Mouse (Mus musculus) liver, embryonic 11.5 days (tissue): Measurements from ENCODE around the gene Mrps10. TPM values are rescaled to one million over a fixed set of nuclear protein-coding genes. Genes with fewer than 3 reads are reported as not detected.
"Not testable (repeated sequence)": the region's sequence is repeated elsewhere in the genome, so short reads cannot be mapped to it uniquely, and the experiment has no call there.

ENCODE experiments used
- ATAC-seq: fragments of 200-750 bp; cut with Nextera tagmentation; replicated peaks from 2 replicates; pipeline ENCODE4 v1.8.0; 2017; ENCODE audit warnings: moderate number of reproducible peaks, mild to moderate bottlenecking, moderate TSS enrichment, moderate library complexity; ENCODE audit not compliant: low FRiP score
- DNase-seq: peaks from one replicate; pipeline ENCODE4 v3.0.0-alpha.2; 2017; ENCODE audit warnings: low spot score
- H3K27ac ChIP-seq: fragments of 300-500 bp; sonication (generic); 2 replicates; pipeline ENCODE4 v1.5.1; 2014; ENCODE audit warnings: mild to moderate bottlenecking, low read depth, low read length, control low read depth
- H3K27me3 ChIP-seq: fragments of 300-500 bp; sonication (generic); replicated peaks from 2 replicates; pipeline ENCODE4 v1.6.1; 2014; ENCODE audit warnings: low read length, mixed read lengths; ENCODE audit not compliant: control insufficient read depth, insufficient read depth
- H3K36me3 ChIP-seq: fragments of 300-500 bp; sonication (generic); 2 replicates; pipeline ENCODE4 v1.6.1; 2014; ENCODE audit warnings: mild to moderate bottlenecking, low read length, moderate library complexity, mixed read lengths; ENCODE audit not compliant: control insufficient read depth, insufficient read depth
- H3K4me1 ChIP-seq: fragments of 300-500 bp; sonication (generic); replicated peaks from 2 replicates; pipeline ENCODE4 v1.6.1; 2014; ENCODE audit warnings: low read length, mixed read lengths; ENCODE audit not compliant: control insufficient read depth, insufficient read depth
- H3K4me2 ChIP-seq: fragments of 300-500 bp; sonication (generic); 2 replicates; pipeline ENCODE4 v1.6.1; 2014; ENCODE audit warnings: mild to moderate bottlenecking, control low read depth, moderate library complexity
- H3K4me3 ChIP-seq: fragments of 300-500 bp; sonication (generic); 2 replicates; pipeline ENCODE4 v1.5.1; 2014; ENCODE audit warnings: low read depth, low read length, control low read depth
- H3K9ac ChIP-seq: fragments of 300-500 bp; sonication (generic); 2 replicates; pipeline ENCODE4 v1.6.1; 2014; ENCODE audit warnings: low read depth, low read length, control low read depth
- H3K9me3 ChIP-seq: fragments of 300-500 bp; sonication (generic); 2 replicates; pipeline ENCODE4 v1.6.1; 2016; ENCODE audit warnings: low read length, inconsistent platforms, mixed read lengths; ENCODE audit not compliant: control insufficient read depth
- WGBS: fragments of 180-500 bp; shearing (Covaris S2); extraction: QIAGEN DNeasy Blood & Tissue Kit; methylation state at CpG from one replicate; pipeline ENCODE4 v1.1.7; 2014; 5-methylcytosine and 5-hydroxymethylcytosine counted together
- polyA plus RNA-seq: library from polyadenylated mRNA; unstranded; fragments of >200 nt; fragmentation: Nextera tagmentation; extraction: Ambion mirVana; gene quantifications from 2 replicates; pipeline ENCODE4 v1.2.1, GENCODE M21; 2014

Gene Mrps10
- polyA plus RNA-seq, 1 experiment from 2014 or later, result 114 TPM

DNA sequence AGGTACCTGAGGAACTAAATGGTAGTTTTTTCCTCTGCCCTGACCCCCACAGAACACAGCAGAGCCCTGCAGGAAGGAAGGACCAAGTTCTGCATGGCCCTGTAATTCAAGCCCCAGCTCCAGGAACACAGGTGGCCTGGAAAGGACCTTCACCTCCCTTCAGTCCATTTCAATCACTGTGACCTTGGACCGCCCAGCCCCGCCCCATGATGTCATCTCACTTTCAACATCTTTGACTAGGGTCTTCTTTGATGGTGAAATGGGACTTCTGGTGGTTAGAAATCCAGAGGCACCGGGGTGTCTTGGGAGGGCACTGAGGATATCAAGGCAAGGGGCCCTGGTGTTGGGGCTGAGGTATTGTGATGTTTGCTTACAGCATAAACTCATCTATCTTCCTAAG is 52.9 kb downstream of the Mrps10 start:
- Histone ChIP-seq H3K4me2 (no peak overlapping the region), H3K27ac (no peak overlapping the region), H3K9ac (no peak overlapping the region), H3K4me1 (peaks cover 5% of the 10 kb centered on the region), H3K9me3 (no peaks in the 10 kb centered on the region), H3K27me3 (peaks cover 3% of the 10 kb centered on the region; the same call in 1 of the 2 replicates), H3K36me3 (no peaks in the 10 kb centered on the region), H3K4me3 (no peak overlapping the region)
- ATAC-seq (no peak), DNase-seq (no peak)
- 75% methylated on average over 3 of the region's 3 CpGs for WGBS

DNA sequence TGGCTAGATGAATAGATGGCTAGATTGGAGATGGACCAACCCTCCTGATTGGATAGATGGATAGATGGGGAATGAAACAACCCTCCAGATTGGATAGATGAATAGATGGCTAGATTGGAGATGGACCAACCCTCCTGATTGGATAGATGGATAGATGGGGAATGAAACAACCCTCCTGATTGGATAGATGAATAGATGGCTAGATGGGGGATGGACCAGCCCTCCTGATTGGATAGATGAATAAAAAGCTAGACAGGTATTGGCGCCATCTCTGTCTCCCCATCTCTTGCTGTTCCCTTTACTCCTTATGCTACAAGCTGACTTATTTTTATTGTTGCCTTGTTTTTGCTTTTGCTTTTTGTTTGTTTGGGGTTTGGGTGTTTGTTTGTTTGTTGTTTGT is 53.9 kb downstream of the Mrps10 start:
- DNase-seq, ATAC-seq, H3K4me1 ChIP-seq, H3K27ac ChIP-seq, H3K27me3 ChIP-seq, H3K36me3 ChIP-seq, H3K9me3 ChIP-seq, H3K4me3 ChIP-seq, H3K9ac ChIP-seq, H3K4me2 ChIP-seq: not testable (repeated sequence)
- 92% methylated on average over 1 of the region's 1 CpGs for WGBS

DNA sequence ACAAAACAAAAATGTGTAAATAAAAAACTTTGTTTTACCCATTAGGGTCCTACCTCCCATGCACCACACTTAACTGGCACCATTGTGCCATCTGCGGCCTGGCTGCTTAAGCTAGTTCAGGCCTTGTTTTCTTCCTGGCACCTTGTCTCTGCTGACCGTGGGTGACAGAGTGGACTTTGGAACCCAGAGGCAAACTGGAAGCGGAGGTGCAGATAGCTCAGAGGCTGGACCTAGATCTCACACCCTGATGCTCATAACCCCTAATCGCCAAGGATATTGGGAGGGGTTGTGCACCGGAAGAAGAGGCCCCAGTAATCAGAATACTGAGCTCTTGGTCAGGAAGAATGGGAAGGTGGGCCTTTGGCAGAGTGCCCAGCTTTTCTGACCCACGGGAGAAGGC is 55.5 kb downstream of the Mrps10 start:
- no peak for ATAC-seq
- peaks cover 5% of the 10 kb centered on the region for H3K4me1 ChIP-seq
- DNase-seq, result no peak

DNA sequence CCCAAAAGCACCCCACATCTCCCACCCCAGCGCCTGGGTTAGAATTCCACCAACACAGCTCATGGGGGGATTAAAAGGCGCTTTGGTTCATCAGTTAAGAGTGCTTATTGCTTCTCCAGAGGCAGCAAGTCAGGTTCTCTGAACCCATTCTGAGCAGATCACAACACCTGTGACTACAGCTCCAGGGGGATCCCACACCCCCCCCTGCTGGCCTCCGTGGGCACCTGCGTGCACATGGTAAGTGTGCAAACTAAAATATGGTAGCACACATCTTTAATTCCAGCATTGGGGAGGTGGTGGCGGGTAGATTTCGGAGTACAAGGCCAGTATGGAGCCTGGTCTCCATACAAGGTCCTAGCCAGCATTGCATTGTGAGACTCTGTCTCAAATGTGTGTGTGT is 58.6 kb downstream of the Mrps10 start:
- no peak overlapping the region for H3K27ac ChIP-seq
- 69% methylated on average over 6 of the region's 6 CpGs for WGBS
- 0 out of 2 replicates have a peak, but pooled peaks cover 2% of the 10 kb centered on the region for H3K27me3 ChIP-seq
- H3K36me3 ChIP-seq, result no peaks in the 10 kb centered on the region
- H3K9me3 ChIP-seq, result no peaks in the 10 kb centered on the region
- H3K4me3 ChIP-seq, result no peak overlapping the region
- no peak overlapping the region for H3K4me2 ChIP-seq
- no peak for DNase-seq
- ATAC-seq, result no peak
- H3K4me1 ChIP-seq, result peaks cover 5% of the 10 kb centered on the region
- no peak overlapping the region for H3K9ac ChIP-seq

More for the DNA sequence above, 55.5 kb downstream of the Mrps10 start:
- Histone ChIP-seq H3K27me3 (no peaks in the 10 kb centered on the region; the same call in 1 of the 2 replicates), H3K27ac (no peak overlapping the region), H3K4me2 (no peak overlapping the region), H3K36me3 (no peaks in the 10 kb centered on the region), H3K4me3 (no peak overlapping the region), H3K9me3 (no peaks in the 10 kb centered on the region), H3K9ac (no peak overlapping the region)
- WGBS, result 72% methylated on average over 6 of the region's 6 CpGs

DNA sequence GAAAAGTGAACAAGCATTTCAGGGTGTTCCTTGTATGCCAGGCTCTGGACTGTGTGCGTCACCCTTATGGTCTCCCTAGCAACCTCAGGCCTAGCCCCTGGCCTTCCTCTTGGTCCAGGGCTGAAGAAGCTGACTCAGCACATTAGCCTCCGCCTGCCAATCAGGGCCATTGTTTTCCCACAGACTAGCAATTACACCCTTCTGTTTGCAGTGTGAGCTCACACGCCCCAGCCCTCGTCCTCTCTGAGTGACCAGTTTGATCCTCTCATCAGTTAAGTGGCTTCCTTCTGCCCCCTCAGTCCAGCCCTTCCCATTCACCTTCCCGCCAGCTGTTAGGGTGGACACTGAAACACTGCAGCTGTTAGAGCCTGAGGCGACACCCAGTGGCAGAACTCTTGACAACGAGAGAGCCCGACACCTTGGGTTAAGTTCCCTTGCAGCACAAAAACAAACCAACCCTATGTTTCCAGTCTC is 60.2 kb downstream of the Mrps10 start:
- Histone ChIP-seq H3K9me3 (no peaks in the 10 kb centered on the region), H3K4me2 (peak overlapping the region; percentile 16; the same call in 1 of the 2 replicates), H3K27ac (no peak overlapping the region), H3K27me3 (0 out of 2 replicates have a peak, but pooled peaks cover 2% of the 10 kb centered on the region), H3K36me3 (no peaks in the 10 kb centered on the region), H3K9ac (no peak overlapping the region), H3K4me1 (peaks cover 5% of the 10 kb centered on the region), H3K4me3 (no peak overlapping the region)
- WGBS, result 13% methylated on average over 8 of the region's 8 CpGs
- ATAC-seq (no peak; the same call in 1 of the 2 replicates), DNase-seq (no peak)

DNA sequence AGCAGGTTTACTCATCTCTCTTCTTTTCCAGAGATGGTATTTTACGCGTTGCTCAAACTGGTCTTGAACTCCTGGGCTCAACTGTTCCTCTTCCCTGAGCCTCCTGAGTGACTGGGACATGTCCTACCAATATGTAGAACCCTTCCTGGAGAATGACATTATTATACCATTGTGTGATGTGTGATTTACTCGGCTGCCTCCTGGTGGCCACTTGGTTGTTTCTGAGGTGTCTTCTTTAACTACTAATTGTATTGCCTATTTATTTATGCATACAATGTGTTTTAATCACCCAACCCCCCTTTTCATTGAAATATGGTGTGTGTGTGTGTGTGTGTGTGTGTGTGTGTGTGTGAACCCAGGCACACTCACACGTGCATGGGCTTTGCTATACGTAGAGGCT is 62.1 kb downstream of the Mrps10 start:
- no peak overlapping the region for H3K27ac ChIP-seq
- DNase-seq (no peak), ATAC-seq (no peak)
- H3K27me3 ChIP-seq, result 0 out of 2 replicates have a peak, but pooled peaks cover 2% of the 10 kb centered on the region
- no peak overlapping the region for H3K4me2 ChIP-seq
- H3K4me3 ChIP-seq, result no peak overlapping the region
- no peaks in the 10 kb centered on the region for H3K4me1 ChIP-seq
- H3K9ac ChIP-seq, result no peak overlapping the region
- H3K36me3 ChIP-seq, result no peaks in the 10 kb centered on the region
- no peaks in the 10 kb centered on the region for H3K9me3 ChIP-seq
- WGBS, result 65% methylated on average over 5 of the region's 5 CpGs

Other genes with a start within 250 kb of the Mrps10 start
- gene Guca1b, start 16.5 kb downstream of the Mrps10 start, polyA plus RNA-seq, result 0.43 and 0.60 TPM in 2 replicates
- gene Guca1a, start 31.7 kb downstream of the Mrps10 start, polyA plus RNA-seq, result 1.0 and 1.6 TPM in 2 replicates
- gene AI661453, start 67.7 kb downstream of the Mrps10 start, polyA plus RNA-seq, result 0.22 and 0.23 TPM in 2 replicates
- gene 1700001C19Rik, start 68.5 kb downstream of the Mrps10 start, polyA plus RNA-seq, result 0.52 and 0.96 TPM in 2 replicates
- 20.7 and 21.3 TPM in 2 replicates for gene Taf8, start 133.4 kb downstream of the Mrps10 start, polyA plus RNA-seq
- gene Ccnd3, start 136.2 kb downstream of the Mrps10 start, polyA plus RNA-seq, result 525 and 530 TPM in 2 replicates
- 43.1 and 45.9 TPM in 2 replicates for gene Bysl, start 242.6 kb downstream of the Mrps10 start, polyA plus RNA-seq
- gene Med20, start 242.7 kb downstream of the Mrps10 start, polyA plus RNA-seq, result 48.9 and 53.3 TPM in 2 replicates
- 1.5 and 2.5 TPM in 2 replicates for gene Gm20517, start 242.7 kb downstream of the Mrps10 start, polyA plus RNA-seq